Mouse (Mus musculus) bone marrow macrophage, adult 2 months (primary cell): ENCODE data around the gene Ahnak.

Experiments used
- CTCF ChIP-seq: IDR thresholded peaks from 2 replicates; pipeline ENCODE4 v1.5.1; 2012; ENCODE audit warnings: low read depth, mild to moderate bottlenecking, low read length, moderate library complexity
- POLR2A ChIP-seq: IDR thresholded peaks from 2 replicates; pipeline ENCODE4 v1.6.1; 2012; ENCODE audit warnings: mild to moderate bottlenecking, low read depth, low read length, borderline replicate concordance

GRCm38 (mm10) chr19:8985891-8986290, 3.2 kb upstream of the Ahnak start:
- TF ChIP-seq POLR2A (no peak), CTCF (no peak)
